Mouse (Mus musculus): ENCODE data around the gene Adamts13. TPM values are rescaled to one million over a fixed set of nuclear protein-coding genes. Genes with fewer than 3 reads are reported as not detected.

Gene Adamts13
- polyA plus RNA-seq, 1 experiment from 2014 or later = not detected

DNA sequence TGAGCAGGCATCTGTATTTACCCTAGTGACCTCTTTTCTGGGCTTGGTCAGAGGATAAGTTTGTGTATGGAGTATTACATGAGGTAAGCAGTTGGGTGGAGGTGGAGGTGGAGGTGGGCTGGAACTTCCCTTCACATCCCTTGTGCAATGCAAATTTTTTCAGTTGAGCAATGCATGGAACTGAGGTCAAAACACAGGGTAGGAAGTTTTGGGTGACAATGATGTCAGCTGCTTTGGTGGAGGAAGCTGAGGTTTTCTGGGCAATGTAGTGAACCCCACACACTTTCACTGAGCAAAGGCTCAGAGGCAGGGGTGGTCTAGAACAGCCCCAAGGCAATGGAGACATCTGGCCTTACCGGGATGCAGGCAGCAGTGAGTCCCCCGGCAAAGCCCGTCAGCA lies 52.3 kb downstream of the Adamts13 start:
- H3K9me3 ChIP-seq = no peaks in the 10 kb centered on the region
- WGBS = 90% methylated on average over 3 of the region's 3 CpGs
- ATAC-seq (ENCODE audit: low FRiP score, low read depth) = no peak
- H3K4me2 ChIP-seq (replicated peaks) = no peak overlapping the region
- H3K4me3 ChIP-seq = no peak overlapping the region
- H3K36me3 ChIP-seq = no peaks in the 10 kb centered on the region
- H3K27me3 ChIP-seq = peaks cover 24% of the 10 kb centered on the region
- 0 out of 2 replicates have a peak, but pooled peaks cover 10% of the 10 kb centered on the region for H3K4me1 ChIP-seq
- H3K27ac ChIP-seq (replicated peaks) = no peak overlapping the region
- no peak overlapping the region for H3K9ac ChIP-seq (replicated peaks)

GRCm38 (mm10) chr2:27026332-27026731 lies 53.1 kb downstream of the Adamts13 start:
- no peaks in the 10 kb centered on the region for H3K9me3 ChIP-seq
- no peak overlapping the region for H3K4me3 ChIP-seq
- no peak for ATAC-seq (ENCODE audit: low FRiP score, low read depth)
- no peak overlapping the region for H3K9ac ChIP-seq (replicated peaks)
- 0 out of 2 replicates have a peak, but pooled peaks cover 10% of the 10 kb centered on the region for H3K4me1 ChIP-seq
- peaks cover 26% of the 10 kb centered on the region for H3K27me3 ChIP-seq
- no peak overlapping the region for H3K27ac ChIP-seq (replicated peaks)
- H3K36me3 ChIP-seq = no peaks in the 10 kb centered on the region
- 91% methylated on average over 3 of the region's 3 CpGs for whole genome bisulfite sequencing
- no peak overlapping the region for H3K4me2 ChIP-seq (replicated peaks)

GRCm38 (mm10) chr2:27026857-27027617 lies 53.8 kb downstream of the Adamts13 start:
- no peak overlapping the region for H3K27ac ChIP-seq (replicated peaks)
- H3K9ac ChIP-seq (replicated peaks) = no peak overlapping the region

DNA sequence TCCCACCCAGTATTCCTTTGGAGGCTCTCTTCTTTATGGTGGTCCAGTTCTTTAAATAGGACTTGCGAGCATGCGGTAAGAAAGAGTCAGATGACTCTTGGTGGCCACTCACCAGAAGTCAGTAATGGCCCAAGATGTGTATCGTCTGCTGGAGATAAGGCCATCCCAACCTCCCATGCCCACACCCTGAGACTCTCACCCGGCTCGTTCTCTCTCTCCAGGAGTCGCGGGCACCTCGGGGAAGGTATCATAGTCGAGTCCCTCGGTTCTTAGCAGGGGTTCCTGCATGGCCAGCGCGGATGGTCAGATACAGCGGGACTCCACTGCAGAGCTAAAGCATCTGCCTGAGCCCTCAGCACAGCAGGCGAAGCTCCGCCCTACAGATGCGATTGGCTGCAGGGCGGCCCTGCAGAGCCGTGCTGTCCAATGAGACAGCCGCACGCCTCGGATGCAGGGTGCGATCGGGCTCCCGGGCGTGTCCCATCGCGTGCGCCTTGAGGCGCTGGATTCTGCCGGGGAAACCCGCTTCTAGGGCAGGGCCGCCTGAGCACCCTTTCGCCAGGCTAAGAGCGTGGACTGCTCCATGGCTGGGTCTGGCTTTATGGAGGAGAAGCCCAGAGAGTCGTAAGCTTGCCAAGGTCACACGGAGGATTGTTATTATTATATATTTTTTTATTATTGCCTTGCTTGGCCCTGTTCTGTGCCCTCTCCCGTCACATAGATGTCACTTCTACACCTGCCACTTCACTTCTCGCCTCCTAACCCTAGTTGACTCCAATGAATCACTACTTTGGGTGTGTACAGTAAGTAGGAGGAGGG lies 54.6 kb downstream of the Adamts13 start, which contains the start of gene Slc2a6:
Gene Slc2a6, minus strand, starts transcription at position 381 of the 819 bp plus-strand sequence.
- H3K36me3 ChIP-seq = no peaks in the 10 kb centered on the region
- peaks cover 26% of the 10 kb centered on the region for H3K27me3 ChIP-seq
- no peak within 1 kb of the TSS for H3K27ac ChIP-seq (replicated peaks)
- peak within 1 kb of the TSS; percentile 49 for H3K9ac ChIP-seq (replicated peaks)
- 2% methylated on average over 38 of the region's 38 CpGs for WGBS
- H3K4me2 ChIP-seq (replicated peaks) = peak within 1 kb of the TSS; percentile 61
- H3K4me1 ChIP-seq = 0 out of 2 replicates have a peak, but pooled peaks cover 10% of the 10 kb centered on the region
- H3K9me3 ChIP-seq = no peaks in the 10 kb centered on the region
- peak within 1 kb of the TSS; percentile 39 for H3K4me3 ChIP-seq
- ATAC-seq (ENCODE audit: low FRiP score, low read depth) = peak; percentile 98

More at GRCm38 (mm10) chr2:27026857-27027617, 53.8 kb downstream of the Adamts13 start:
- 70% methylated on average over 10 of the region's 10 CpGs for WGBS
- peak overlapping the region; percentile 61 for H3K4me2 ChIP-seq (replicated peaks)
- no peaks in the 10 kb centered on the region for H3K36me3 ChIP-seq
- H3K27me3 ChIP-seq = peaks cover 26% of the 10 kb centered on the region
- H3K4me1 ChIP-seq = 0 out of 2 replicates have a peak, but pooled peaks cover 10% of the 10 kb centered on the region
- H3K9me3 ChIP-seq = no peaks in the 10 kb centered on the region
- no peak for ATAC-seq (ENCODE audit: low FRiP score, low read depth)
- H3K4me3 ChIP-seq = peak overlapping the region; percentile 39

DNA sequence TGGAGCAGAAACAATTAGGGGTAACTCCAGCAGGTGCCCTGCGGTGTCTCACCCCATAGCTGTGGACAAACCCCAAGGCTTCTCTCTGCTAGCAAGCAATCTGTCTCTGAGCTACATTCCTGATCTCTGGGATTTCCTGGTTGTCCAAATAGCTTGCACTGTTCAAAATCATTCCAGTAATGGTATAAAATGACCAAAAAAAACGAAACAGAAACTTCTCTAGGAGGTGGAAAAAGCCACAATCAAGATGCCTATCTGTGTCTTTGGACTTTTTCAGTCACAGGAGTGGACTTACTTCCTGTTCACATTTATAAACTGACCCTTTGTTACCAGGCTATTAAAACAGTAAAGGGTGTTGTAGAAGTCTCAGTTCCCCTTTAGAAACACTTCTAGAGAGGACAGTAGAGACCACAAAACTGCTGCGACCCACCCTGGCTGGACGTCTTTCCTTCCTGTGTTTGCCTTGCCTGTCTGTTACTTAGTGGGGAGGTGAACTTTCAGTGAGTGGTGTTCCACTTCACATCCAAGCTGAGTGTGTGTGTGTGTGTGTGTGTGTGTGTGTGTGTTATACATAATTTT lies 55.3 kb downstream of the Adamts13 start:
- Histone ChIP-seq H3K9ac (replicated peaks) (peak overlapping the region; percentile 49), H3K27ac (replicated peaks) (no peak overlapping the region), H3K27me3 (peaks cover 26% of the 10 kb centered on the region), H3K4me1 (0 out of 2 replicates have a peak, but pooled peaks cover 10% of the 10 kb centered on the region), H3K4me2 (replicated peaks) (peak overlapping the region; percentile 61), H3K9me3 (no peaks in the 10 kb centered on the region), H3K4me3 (no peak overlapping the region), H3K36me3 (no peaks in the 10 kb centered on the region)
- ATAC-seq (ENCODE audit: low FRiP score, low read depth) = no peak
- 78% methylated on average over 4 of the region's 4 CpGs for WGBS

- ATAC-seq (ENCODE audit: low FRiP score, low read depth) = no peak
- Histone ChIP-seq H3K4me1 (0 out of 2 replicates have a peak, but pooled peaks cover 6% of the 10 kb centered on the region), H3K9me3 (no peaks in the 10 kb centered on the region), H3K4me2 (replicated peaks) (no peak overlapping the region), H3K9ac (replicated peaks) (no peak overlapping the region), H3K36me3 (no peaks in the 10 kb centered on the region), H3K4me3 (no peak overlapping the region), H3K27me3 (peaks cover 21% of the 10 kb centered on the region), H3K27ac (replicated peaks) (no peak overlapping the region)
- WGBS = 86% methylated on average over 2 of the region's 2 CpGs
These were observed 59.1 kb downstream of the Adamts13 start for GRCm38 (mm10) chr2:27032361-27032760.

DNA sequence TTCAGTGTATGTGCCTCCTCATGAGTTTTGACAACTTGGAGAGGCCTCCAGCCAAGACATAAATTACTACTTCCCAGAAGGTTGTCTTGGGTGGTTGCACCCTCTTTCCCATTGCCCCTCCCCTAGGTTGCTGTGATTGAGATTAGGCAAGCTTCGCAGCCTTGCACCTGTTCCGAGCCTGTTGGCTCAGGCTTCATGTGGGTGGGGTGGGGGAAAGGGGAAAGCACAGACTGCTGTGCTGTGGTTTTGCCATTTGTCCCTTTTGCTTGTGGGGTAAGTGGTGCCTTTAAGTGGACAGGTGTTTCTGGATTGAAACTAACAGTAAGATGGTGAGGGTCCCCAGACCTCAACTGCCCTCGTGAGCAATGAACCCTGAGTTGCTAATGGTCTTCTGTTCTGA lies 62.8 kb downstream of the Adamts13 start:
- H3K27ac ChIP-seq (replicated peaks) = no peak overlapping the region
- no peak overlapping the region for H3K4me2 ChIP-seq (replicated peaks)
- no peaks in the 10 kb centered on the region for H3K9me3 ChIP-seq
- peaks cover 7% of the 10 kb centered on the region for H3K27me3 ChIP-seq
- H3K9ac ChIP-seq (replicated peaks) = no peak overlapping the region
- no peaks in the 10 kb centered on the region for H3K4me1 ChIP-seq
- ATAC-seq (ENCODE audit: low FRiP score, low read depth) = no peak
- 66% methylated on average over 3 of the region's 3 CpGs for WGBS
- no peak overlapping the region for H3K4me3 ChIP-seq
- no peaks in the 10 kb centered on the region for H3K36me3 ChIP-seq

GRCm38 (mm10) chr2:27037008-27037407 lies 63.8 kb downstream of the Adamts13 start:
- no peak overlapping the region for H3K4me3 ChIP-seq
- no peaks in the 10 kb centered on the region for H3K4me1 ChIP-seq
- H3K36me3 ChIP-seq = no peaks in the 10 kb centered on the region
- WGBS = 56% methylated on average over 4 of the region's 4 CpGs
- peaks cover 7% of the 10 kb centered on the region for H3K27me3 ChIP-seq
- H3K9me3 ChIP-seq = no peaks in the 10 kb centered on the region
- ATAC-seq (ENCODE audit: low FRiP score, low read depth) = no peak
- H3K9ac ChIP-seq (replicated peaks) = no peak overlapping the region
- H3K27ac ChIP-seq (replicated peaks) = no peak overlapping the region
- no peak overlapping the region for H3K4me2 ChIP-seq (replicated peaks)

DNA sequence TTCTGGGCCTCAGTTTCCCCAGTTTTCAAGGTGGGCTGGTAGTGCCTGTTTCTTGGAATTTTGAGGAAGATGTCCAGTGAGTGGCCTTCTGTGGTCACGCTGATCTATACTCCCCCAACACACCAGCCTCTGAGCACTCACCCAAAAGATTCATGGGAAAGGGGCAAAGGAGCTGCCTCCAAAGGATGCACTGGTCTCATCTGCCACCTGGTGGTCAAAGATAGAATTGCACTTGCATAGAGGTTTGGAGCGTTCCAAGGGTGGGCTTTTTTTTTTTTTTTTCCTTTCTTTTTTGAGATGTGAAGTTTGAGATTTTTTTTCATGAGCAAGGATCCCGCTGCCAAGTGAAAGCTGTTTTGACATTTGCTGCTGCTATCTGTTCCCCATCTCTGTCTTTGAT lies 65.4 kb downstream of the Adamts13 start:
- Histone ChIP-seq H3K27ac (replicated peaks) (no peak overlapping the region), H3K9ac (replicated peaks) (no peak overlapping the region)
- ATAC-seq (ENCODE audit: low FRiP score, low read depth) = peak; percentile 41; the same call in 1 of the 2 replicates

GRCm38 (mm10) chr2:27039286-27039685 lies 66.1 kb downstream of the Adamts13 start:
- H3K4me3 ChIP-seq = no peak overlapping the region
- H3K36me3 ChIP-seq = no peaks in the 10 kb centered on the region
- H3K4me2 ChIP-seq (replicated peaks) = no peak overlapping the region
- peaks cover 10% of the 10 kb centered on the region for H3K27me3 ChIP-seq
- WGBS = 21% methylated on average over 1 of the region's 1 CpGs
- no peak for ATAC-seq (ENCODE audit: low FRiP score, low read depth)
- H3K27ac ChIP-seq (replicated peaks) = no peak overlapping the region
- H3K9me3 ChIP-seq = no peaks in the 10 kb centered on the region
- H3K4me1 ChIP-seq = no peaks in the 10 kb centered on the region
- H3K9ac ChIP-seq (replicated peaks) = no peak overlapping the region

More for the DNA sequence above, 65.4 kb downstream of the Adamts13 start:
- H3K9me3 ChIP-seq = no peaks in the 10 kb centered on the region
- H3K27me3 ChIP-seq = peaks cover 7% of the 10 kb centered on the region
- no peaks in the 10 kb centered on the region for H3K4me1 ChIP-seq
- H3K4me3 ChIP-seq = no peak overlapping the region
- H3K4me2 ChIP-seq (replicated peaks) = no peak overlapping the region
- H3K36me3 ChIP-seq = no peaks in the 10 kb centered on the region
- WGBS = 3% methylated on average over 3 of the region's 3 CpGs

DNA sequence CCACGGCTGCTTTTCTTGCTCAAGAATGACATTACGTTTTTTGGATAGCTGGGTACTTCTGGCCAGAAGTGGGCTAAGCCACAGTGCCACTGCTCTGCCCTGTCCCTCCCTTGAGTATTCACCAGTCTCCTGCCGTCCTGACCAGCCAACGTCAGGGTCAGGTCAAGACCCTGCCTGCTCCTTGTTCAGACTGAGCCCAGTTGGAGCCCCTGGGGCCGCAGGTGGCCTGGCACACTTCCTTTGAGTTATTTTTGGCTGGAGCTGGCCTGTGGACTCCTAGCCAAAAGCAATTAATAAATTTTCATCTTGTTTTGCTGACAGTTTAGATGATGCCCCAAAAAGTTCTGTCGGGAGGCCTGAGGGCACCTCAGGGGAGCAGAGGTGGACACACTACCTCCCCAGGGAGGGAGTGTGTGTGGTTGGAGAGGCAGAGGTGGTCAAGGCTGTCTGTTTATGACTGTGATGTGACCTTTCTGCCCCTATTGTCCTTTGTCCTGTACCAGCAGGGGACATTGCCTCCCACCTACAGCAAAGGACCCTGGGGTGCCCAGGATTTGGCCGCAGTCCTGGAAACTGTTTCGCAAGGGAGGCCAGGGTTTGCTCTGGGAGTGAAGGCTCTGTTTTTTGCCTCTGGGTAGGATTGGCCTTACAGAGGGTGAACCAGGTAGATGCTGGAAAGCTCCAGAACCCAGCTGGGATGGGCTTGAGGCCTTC lies 69.1 kb downstream of the Adamts13 start:
- no peak overlapping the region for H3K27ac ChIP-seq (replicated peaks)
- 71% methylated on average over 8 of the region's 8 CpGs for WGBS
- no peak overlapping the region for H3K4me3 ChIP-seq
- H3K4me2 ChIP-seq (replicated peaks) = no peak overlapping the region
- peaks cover 21% of the 10 kb centered on the region for H3K27me3 ChIP-seq
- no peaks in the 10 kb centered on the region for H3K9me3 ChIP-seq
- H3K4me1 ChIP-seq = no peaks in the 10 kb centered on the region
- H3K36me3 ChIP-seq = no peaks in the 10 kb centered on the region
- H3K9ac ChIP-seq (replicated peaks) = no peak overlapping the region
- ATAC-seq (ENCODE audit: low FRiP score, low read depth) = no peak

Data from midbrain, embryonic 12.5 days (tissue).